Mouse (Mus musculus): ENCODE measurements around the gene Cd3e.

The Cd3e gene

DNA sequence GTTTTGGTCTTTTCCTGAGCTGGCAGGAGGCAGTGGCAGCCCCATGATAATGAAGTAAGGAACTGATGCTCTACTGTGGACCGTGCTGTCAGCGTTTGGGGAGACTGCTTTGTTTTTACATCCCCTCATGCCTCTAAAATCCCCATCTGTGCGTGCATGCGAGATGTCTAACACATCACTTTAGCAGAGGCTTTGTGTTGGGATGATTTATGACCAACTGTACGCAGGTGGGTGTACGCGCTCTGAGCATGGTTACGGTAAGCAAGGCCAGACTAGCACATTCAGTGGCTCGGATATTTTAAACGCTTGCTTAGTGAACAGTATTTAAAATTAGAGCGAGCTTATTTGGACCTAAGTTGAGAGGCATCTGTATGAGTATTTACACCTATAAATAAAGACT, 8.6 kb upstream of the Cd3e start:
- no peak for DNase-seq (ENCODE audit: low read depth, low spot score)

DNA sequence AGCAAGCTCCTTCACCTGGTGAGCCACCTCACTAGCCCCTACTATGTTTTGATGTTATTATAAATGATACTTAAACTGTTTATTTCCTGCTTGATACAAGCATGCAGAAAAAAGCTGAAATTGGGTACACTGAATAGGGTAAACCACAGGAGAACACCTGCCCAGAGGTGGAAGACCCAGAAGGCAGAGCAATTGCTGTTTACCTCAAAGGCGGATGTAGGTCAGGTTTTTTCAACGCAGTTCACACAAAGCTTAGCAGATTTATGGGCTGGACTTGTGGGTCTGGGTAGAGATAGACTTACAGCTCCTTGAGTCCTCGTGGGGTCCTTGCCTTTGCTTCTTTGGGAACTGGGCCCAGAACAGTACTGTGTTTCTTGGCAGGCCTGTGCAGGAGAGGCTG, 6.4 kb upstream of the Cd3e start:
- no peak for DNase-seq (ENCODE audit: low read depth, low spot score)

DNA sequence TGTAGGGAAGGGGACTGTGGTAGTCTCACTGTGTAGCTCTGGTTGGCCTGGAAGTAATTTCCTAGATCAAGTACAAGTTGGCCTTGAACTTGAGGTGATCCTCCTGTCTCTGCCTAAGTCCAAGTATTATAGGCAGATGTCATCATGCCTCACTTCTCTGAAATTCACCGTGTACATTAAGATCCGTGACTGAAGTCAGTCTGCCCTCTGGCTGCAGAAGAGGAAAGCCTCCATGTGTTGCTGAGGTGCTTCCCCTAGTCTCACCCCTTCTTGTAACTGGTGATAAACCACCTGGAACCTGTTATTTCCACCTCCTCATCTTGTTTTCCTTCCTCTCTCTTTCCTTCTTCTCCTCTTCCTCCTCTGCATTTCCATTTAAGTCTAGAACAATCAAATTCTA, 5.5 kb upstream of the Cd3e start:
- DNase-seq (ENCODE audit: low read depth, low spot score) = no peak

DNA sequence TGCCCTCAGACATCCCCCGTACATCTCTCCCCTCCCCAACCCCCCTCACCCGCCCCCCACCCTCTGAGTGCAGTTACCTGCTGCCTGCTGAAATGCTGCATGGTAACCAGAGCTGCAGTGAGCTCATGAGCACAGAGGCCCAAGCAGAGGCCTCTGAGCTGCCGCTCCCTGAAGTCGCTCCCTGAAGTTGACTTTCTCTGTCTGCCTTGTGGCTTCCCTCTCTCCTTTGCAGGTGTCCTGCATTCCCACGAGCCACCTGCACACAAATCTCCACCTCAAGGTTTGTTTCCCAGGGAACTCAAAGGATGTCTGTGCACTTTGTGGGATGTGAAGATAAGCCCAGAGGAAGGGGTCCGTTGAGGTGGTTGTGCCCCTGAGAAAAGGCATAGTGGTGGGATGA, 1.9 kb upstream of the Cd3e start:
- DNase-seq (ENCODE audit: low read depth, low spot score) = no peak

DNA sequence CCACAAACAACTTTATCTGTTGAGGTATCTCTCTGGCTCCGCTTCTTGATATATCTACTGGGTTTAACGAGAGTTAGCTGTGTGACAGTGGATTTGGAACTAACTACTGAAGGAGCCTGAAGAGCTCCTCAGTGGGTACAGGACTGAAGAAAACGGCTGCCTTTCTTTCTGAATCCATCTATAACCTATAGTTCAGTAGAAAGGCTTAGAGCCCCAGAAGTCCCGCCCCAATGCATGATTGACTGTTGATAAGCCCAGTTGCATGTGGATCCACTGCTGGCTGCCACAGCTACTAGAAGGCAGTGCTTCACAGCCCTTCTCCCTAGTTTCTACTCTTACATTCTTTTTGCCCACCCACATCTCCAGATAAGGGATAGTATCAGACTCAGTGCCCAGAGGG, 1.0 kb upstream of the Cd3e start:
- DNase-seq (ENCODE audit: low read depth, low spot score) = no peak

DNA sequence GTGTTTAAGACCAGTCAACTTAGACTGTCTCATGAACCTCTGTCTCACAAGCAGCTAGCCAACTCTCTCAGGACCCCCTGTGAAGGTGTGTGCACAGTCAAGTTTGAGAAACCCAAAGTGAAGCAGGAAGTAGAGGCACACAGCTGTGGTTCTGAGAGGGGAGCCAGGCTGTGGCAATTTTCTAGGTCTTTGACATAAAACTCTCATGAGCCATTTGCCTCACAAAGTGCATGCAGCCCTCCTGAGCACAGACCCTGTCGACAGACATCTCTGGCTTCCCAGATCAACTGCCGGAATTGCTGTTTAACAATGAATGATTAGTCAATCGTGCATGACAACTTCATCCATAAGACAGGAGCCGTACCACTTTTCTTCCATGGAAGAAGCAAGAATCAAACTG, 1.1 kb downstream of the Cd3e start:
- DNase-seq (ENCODE audit: low read depth, low spot score) = no peak

DNA sequence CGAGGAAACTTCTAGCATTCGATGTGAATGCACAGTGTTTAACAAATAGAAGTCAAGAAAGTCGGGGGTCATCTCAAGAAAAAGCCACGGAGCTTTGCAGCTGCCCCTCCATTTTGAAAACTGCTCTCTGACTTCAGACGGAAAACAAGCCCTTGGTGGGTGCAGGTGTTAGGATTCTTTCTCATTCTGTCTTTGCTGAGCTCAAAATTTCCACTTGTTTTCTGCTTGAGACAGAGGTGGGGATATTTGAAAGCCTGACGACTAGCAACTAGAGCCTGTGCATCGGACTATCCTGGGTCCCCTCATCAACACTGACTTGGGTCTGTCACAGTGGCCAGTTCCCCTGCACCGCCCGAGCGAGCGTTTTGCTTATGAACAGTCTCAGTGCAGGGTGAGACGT, 2.0 kb downstream of the Cd3e start:
- no peak for DNase-seq (ENCODE audit: low read depth, low spot score)

DNA sequence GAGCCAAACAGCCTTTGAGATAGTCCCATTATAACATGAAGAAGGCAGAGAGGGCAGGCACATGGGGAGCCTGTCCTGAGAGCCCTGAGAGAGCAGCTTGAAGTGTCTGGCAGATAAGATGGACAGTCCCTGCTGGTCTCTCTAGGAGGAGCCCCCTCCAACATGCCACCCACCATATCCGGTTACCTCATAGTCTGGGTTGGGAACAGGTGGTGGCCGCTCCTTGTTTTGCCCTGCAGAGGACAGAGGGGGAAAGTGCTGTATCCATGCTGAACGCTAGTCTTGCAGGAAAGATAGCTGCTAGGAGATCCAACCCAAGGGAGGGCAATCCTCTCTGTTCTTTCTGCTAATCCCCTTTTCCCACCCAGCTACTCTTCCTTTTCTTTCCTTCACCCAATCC, 9.2 kb downstream of the Cd3e start:
- no peak for DNase-seq (ENCODE audit: low read depth, low spot score)

DNA sequence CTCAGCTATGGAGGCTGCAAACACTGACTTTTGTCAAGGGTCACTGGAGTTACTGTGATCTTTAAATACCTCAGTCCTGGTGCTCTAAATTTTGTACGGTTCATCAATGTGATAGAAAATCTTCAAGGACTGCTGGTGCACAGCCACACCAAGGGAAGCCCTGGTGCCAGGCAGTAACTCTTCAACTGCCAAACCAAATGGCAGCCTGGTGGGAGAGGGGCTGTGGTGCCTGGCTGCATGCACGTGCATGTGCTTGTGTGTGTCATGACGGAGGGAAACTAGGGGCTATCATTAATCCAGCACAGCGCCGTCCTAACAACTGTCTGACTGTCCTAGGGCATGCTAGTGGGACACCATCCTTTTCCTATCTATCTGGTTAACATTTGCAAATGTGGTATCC, 9.7 kb downstream of the Cd3e start:
- DNase-seq (ENCODE audit: low read depth, low spot score) = no peak

DNA sequence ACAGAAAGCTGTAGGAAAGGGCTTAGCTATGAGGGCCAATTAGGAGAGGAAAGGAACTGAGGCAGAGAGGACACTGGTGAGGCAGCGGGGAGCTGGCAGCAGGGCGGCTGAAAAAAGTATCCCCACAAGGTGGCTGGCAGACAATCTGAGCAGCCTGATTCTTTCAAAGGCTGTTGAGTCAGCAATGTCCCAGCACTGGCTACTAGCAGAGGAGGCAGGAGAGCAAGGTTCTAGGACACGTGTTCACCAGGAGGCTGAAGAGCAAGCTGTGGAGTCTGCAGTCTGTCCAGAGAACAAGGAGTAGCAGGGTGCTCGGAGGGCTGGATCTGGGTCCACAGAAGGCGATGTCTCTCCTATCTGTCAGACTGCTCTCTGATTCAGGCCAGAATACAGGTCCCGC, 10.3 kb downstream of the Cd3e start:
- no peak for DNase-seq (ENCODE audit: low read depth, low spot score)

DNA sequence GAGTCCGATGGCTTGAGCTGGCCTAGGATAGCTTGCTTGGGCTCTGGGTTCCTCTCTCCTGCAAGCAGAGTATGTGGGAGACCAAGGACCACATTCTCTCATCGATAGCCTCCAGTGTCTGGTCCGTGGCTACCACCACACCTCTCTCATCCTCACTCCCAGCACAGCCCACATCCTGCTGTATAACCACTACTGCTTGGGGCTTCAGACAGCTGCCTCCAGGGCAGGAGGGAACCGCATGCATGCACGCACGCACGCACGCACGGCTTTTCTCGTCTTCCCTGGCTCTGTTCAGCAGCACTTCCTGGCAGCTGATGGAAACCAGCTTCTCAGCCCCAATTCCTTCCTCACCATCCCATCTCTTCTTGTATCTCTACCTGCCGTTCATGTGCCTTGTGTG, 11.3 kb downstream of the Cd3e start:
- DNase-seq (ENCODE audit: low read depth, low spot score) = no peak

DNA sequence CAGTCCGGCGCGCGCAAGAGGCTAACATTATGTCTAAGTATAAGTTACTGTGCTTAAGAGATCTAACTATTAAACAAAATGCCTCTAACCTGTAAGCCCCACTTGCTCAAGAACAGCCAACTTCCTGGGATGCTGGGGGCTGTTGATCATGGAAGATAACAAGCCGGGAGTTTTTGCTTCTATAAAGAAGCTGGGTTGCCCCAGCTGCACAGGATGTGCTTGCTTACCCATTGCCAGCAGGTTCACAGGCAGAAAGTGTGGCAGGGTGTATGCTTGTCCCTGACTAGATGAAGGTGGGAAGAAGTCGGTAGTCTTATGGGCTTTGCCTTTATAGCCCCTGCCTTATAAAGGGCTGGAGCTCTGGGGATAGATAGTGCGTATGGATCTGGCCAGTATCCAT, 12.8 kb downstream of the Cd3e start:
- no peak for DNase-seq (ENCODE audit: low read depth, low spot score)

DNA sequence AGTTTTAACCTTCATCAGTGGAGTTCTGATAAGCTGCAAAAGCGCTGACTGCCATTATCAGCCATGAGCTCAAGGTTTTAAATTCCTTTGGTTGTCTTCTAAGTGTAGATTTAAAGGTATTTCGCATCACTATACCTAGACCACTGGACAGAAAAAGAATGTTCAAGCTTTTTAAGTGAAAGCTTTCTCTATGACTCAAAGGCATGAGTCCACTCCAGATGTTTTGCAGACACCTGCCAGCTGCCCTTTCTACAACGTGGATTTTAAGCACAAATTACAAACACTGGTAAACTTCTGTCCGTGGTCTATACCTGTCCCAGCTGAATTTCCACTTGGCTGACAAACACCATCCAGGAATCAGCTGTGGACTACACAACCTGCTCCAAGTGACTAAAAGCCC, 14.5 kb downstream of the Cd3e start:
- DNase-seq (ENCODE audit: low read depth, low spot score) = no peak

DNA sequence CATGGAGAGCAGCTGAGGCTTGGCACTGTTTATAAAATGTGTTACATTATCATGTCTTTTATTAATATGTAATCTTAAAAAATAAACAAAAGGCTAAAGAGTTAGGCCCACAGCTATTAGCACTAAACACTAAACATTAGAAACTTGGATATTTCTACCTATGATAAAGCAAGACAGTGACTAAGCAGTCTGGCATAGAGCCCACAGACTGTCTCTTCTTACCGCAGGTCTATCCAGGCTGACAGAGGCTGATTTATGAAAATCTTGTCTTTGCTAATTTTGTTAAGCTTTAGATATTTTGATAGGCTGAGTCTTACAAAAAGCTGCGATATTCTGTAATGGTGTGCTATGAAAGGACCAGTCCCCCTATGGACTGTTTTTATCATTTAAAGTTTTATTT, 16.2 kb downstream of the Cd3e start:
- no peak for DNase-seq (ENCODE audit: low read depth, low spot score)

DNA sequence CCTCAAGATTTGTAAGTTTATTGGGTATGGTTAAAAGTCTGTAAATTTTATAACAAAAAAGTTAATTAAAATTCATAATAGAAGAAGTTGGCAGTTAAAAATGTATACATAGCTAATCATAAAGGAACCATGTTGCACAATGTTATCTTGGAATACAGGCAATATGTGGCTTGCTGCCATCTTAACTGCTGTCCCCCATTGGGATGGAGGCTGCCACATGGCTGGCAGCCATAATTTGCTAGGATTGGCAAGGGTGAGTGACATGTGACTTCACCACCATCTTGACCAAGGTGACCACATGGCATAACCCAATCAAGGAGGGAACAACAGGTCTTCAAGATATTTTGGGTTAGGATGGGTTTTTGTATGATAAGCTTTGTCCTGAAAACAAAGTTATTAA, 17.2 kb downstream of the Cd3e start:
- DNase-seq (ENCODE audit: low read depth, low spot score) = no peak

DNA sequence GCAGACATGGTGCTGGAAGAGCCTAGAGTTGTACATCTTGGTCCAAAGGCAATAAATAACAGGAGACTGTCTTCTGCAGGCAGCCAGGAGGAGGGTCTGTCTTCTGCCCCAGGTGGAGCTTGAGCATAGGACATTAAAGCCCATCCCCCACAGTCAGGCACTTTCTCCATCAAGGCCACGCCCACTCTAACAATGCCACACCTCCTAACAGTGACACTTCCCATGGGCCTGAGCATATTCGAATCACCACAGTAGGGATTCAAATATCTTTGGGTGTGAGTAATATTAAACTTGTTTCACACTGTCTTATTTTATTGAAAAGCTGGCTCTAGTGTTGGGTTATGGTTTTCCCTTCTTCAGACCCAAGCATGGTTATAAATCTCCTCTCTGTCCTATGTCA, 17.6 kb downstream of the Cd3e start:
- no peak for DNase-seq (ENCODE audit: low read depth, low spot score)

DNA sequence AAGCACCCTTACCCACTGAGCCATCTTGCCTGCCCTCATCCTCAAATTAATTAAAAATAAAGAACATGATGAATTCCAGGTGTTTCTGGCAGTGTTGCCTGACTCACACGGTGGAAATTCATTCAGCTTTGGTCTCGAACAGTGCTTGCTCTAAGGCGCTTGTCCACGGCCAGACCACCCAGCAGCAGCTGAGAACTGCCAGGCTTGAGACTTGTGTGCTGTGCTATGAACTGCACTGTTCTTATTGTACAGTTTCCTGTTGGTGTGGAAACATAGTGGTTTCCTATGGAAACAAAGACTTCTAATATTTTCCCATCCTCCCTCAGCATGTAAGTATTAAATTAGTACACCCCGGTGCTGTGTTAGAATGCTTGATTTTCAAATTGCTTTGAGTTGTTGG, 22.5 kb downstream of the Cd3e start:
- no peak for DNase-seq (ENCODE audit: low read depth, low spot score)

DNA sequence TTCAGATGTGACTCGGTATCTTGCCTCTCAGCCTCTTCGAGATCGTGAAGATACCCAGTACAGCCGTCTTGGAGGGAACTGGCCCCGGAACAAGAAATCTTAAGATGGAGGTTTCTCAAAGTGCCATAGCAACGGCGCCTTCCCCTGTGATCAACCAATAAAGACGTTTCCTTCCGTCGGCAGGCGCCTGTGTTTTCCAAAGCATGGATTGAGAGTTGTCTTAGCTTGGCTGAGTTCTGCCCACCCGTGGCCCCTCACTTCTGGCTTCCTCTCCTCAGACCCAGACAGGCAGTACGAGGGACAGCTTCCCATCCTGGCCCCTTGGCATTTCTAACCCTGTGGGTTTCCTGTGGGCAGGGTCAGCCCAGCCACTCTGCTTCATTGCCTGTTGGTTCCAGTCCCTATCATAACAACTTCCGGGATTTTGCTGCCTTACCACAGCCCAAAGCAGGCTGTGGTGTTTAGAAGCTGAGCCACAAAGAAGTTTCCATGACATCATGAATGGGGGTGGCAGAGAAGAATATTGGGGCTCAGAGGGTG, 23.1 kb downstream of the Cd3e start:
- DNase-seq (ENCODE audit: low read depth, low spot score) = no peak

DNA sequence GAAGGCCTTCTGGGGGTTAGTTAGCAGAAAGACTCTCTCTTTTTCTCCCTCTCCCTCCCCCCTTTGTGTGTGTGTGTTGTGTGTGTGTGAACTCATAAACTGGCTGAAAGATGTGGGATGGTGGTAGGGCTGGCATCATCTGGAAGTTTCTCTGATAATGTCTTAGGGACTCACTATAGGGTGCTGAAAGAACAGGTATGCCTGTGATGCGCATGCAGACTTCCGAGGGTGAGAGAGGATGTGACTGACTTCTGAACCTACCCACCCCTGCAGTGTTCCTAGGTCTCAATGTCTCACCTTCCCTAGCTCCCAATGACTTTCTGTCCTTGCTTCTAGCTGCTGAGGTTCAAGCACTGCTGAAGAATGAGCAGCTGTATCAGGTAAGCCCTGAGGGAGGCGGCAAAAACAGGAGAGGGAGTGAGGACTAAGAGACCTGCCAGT, 23.7 kb downstream of the Cd3e start:
- DNase-seq (ENCODE audit: low read depth, low spot score) = no peak

DNA sequence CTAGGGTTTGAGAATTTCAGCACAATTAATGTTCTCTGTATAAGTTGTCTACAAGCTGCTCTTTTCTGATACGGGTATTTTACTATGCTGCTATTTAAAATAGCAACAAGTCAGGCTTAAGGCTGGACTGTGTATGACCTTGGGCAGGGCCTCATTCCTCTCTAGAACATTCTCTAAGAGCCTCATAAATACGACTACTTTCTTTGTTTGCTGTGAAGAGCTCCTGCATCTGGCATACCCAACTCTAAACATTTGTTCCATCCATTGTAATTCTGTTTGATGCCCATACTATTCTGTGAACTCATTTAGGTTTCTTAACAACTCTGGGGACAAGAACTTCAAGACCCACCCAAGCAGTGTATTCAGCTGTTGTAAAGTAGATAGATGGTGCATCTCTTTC, 26.4 kb downstream of the Cd3e start:
- no peak for DNase-seq (ENCODE audit: low read depth, low spot score)

DNA sequence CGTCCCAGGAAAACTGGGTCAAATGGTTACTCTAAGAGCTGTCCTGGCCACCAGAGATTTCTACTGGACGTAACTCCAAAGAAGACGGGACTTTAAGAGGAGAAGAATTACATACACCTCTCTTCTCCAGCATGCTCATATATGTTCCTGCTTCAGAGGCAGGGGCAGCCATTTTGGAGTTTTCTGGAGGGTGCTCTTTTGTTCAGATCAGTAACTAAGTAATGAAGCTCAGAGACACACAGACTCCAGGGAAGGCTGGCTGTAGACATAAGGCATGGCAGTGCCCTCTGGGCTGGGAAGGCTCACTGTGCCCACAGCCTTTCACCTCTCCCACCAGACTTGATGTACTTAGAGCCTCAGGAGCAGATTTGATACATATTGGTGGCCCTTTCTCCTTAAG, 26.9 kb downstream of the Cd3e start:
- no peak for DNase-seq (ENCODE audit: low read depth, low spot score)

DNA sequence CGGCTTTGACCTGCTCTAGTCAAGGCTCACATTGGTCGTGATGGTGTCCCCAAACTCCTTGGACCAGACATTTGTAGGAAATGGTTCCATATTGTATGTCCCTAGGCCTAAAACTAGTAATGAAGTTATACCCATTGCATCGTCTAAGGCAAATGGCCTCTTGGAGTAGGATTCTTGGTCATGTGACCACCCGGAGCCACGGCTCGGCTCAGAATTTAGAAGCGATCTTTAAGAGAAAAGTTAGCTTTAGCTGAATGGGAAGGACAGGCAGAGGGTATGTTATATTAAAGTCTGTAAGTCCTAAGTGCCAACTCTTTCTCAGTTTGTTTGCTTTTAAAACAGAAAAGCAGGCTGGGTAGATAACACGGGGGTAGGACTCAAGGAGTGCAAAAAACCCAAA, 27.3 kb downstream of the Cd3e start:
- no peak for DNase-seq (ENCODE audit: low read depth, low spot score)

DNA sequence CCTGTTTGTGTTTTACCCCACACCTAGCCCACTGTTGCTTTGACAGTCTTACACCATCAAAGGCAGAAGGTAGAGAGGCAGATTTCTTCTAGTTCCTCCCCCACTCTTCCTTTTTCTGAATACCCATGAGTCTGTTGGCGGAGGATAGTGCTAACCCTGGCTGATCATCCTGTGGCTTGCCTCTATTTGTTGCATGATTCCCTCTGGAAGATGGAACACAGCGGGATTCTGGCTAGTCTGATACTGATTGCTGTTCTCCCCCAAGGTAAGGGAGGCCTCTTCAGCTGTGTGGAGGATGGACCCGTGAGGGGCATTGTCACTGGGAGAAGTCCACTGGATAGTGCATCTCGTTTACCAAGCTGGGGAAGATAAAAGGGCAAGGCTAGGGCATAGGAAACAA, 27.8 kb downstream of the Cd3e start, which contains the start of gene Cd3d:
Gene Cd3d (plus strand): TSS at position 111 of the 400 bp plus-strand sequence.
- no peak for DNase-seq (ENCODE audit: low read depth, low spot score)

DNA sequence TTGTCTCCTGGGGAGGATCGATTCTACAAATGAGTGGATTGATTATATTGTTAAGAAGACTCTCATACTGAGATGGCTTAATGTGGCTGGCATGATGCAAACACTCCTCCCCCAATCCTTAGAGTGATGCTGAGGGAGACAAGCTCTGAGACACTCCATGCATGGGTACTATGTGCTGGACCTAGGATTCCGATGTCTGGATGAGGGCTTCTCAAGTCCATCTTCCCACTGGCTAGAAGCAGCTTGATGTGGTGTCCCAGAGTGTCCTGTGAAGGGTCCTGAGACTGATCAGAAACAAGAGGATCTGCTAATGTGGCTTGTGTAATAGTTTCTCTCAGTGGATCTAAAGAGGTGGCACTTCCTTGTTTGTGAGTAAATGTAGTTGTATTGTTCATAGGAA, 28.3 kb downstream of the Cd3e start:
- DNase-seq (ENCODE audit: low read depth, low spot score) = no peak

DNA sequence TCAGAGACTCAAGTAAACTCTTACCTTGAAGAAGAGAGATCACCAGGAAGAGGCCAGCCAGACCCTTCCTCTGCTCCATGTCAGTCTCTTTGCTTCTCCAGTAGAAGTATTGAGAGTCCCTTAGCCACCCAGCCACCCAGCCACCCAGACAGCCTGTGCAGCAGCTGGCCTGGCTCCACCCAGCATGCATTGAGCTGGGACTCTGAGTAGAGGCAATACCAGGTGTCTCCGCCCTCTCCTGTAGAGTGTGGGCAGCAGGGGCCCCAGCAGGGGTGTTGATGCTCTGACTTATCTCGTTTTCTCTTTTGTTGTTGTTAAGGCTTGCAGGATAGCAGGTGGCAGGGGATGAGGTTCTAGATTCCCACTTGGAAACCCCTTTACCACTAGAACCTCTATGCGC, 29.2 kb downstream of the Cd3e start, which contains the start of gene Cd3g:
Gene Cd3g (minus strand): TSS at position 190 of the 400 bp plus-strand sequence.
- no peak for DNase-seq (ENCODE audit: low read depth, low spot score)

All from embryo, embryonic 11.5 days (tissue).